Mouse (Mus musculus): Measurements from ENCODE around the gene Cdh11. TPM values are rescaled to one million over a fixed set of nuclear protein-coding genes. Genes with fewer than 3 reads are reported as not detected.

The Cdh11 gene
- polyA plus RNA-seq, 1 experiment = 11.7 TPM

GRCm38 (mm10) chr8:102651964-102652363 is 133.5 kb downstream of the Cdh11 start:
- no peaks in the 10 kb centered on the region for H3K4me1 ChIP-seq (ENCODE audit: control insufficient read depth, insufficient read depth, low read length)
- no peak overlapping the region for H3K4me3 ChIP-seq (replicated peaks; ENCODE audit: insufficient read depth, low read depth, low read length)
- no peak for DNase-seq
- 93% methylated on average over 4 of the region's 4 CpGs for WGBS
- H3K27ac ChIP-seq (ENCODE audit: insufficient read depth, low read length) = no peak overlapping the region
- TF ChIP-seq POLR2A (IDR thresholded peaks at IDR 0.05; ENCODE audit: borderline replicate concordance, insufficient read depth, low read length) (no peak), CTCF (IDR thresholded peaks at IDR 0.05; ENCODE audit: borderline replicate concordance, insufficient read depth, low read depth, low read length) (no peak)
- H3K27me3 ChIP-seq (ENCODE audit: control insufficient read depth, insufficient read depth, low read length) = no peaks in the 10 kb centered on the region

- no peak overlapping the region for H3K4me3 ChIP-seq (replicated peaks; ENCODE audit: insufficient read depth, low read depth, low read length)
- no peak for TF ChIP-seq CTCF (IDR thresholded peaks at IDR 0.05; ENCODE audit: borderline replicate concordance, insufficient read depth, low read depth, low read length)
- no peak for TF ChIP-seq POLR2A (IDR thresholded peaks at IDR 0.05; ENCODE audit: borderline replicate concordance, insufficient read depth, low read length)
- no peaks in the 10 kb centered on the region for H3K27me3 ChIP-seq (ENCODE audit: control insufficient read depth, insufficient read depth, low read length)
- H3K4me1 ChIP-seq (ENCODE audit: control insufficient read depth, insufficient read depth, low read length) = no peaks in the 10 kb centered on the region
- no peak for DNase-seq
- no peak overlapping the region for H3K27ac ChIP-seq (ENCODE audit: insufficient read depth, low read length)
- WGBS = 78% methylated on average over 3 of the region's 3 CpGs
These were observed 158.3 kb downstream of the Cdh11 start for GRCm38 (mm10) chr8:102627151-102627550.

DNA sequence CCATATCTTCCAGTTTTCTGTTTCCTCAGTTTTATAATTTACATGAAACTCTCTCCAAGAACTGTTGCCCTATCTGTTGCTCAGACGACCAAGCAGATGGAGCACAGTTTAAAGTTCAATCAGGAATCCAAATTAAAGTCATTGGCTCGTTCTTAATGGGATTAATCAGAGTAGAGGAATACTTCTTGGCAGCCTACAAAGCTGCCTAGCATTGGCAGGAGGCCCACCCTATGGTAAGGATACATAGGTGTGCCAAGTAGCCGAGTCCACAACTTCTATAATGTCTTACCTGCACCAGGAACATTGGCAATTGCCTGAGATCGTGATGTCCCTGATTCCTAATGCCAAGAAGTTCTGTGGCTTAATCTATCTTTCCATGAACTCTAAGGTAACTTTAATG is 173.3 kb downstream of the Cdh11 start:
- no peak overlapping the region for H3K27ac ChIP-seq (ENCODE audit: insufficient read depth, low read length)
- no peaks in the 10 kb centered on the region for H3K27me3 ChIP-seq (ENCODE audit: control insufficient read depth, insufficient read depth, low read length)
- DNase-seq = no peak
- TF ChIP-seq CTCF (IDR thresholded peaks at IDR 0.05; ENCODE audit: borderline replicate concordance, insufficient read depth, low read depth, low read length) = no peak
- no peak for TF ChIP-seq POLR2A (IDR thresholded peaks at IDR 0.05; ENCODE audit: borderline replicate concordance, insufficient read depth, low read length)
- whole genome bisulfite sequencing = 15% methylated on average over 4 of the region's 4 CpGs
- no peaks in the 10 kb centered on the region for H3K4me1 ChIP-seq (ENCODE audit: control insufficient read depth, insufficient read depth, low read length)
- no peak overlapping the region for H3K4me3 ChIP-seq (replicated peaks; ENCODE audit: insufficient read depth, low read depth, low read length)

DNA sequence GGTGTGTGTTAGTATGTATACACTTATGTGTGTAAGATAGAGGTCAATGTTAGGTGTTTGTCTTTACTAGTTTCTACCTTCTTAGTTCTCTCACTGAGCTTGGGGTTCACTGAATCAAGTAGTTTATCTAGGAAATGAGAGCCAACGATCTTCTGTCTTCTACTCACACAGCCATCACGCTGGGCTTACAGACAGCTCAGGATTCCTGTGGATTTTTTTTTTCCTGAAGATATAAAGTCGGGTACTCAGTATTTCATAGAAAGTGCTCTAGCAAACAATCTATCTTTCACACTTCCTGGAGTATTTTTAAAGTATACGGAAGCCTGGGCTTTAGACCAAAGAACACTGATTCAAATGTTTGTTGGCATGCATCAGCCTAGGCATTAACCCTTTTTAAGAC is 184.1 kb downstream of the Cdh11 start:
- no peaks in the 10 kb centered on the region for H3K4me1 ChIP-seq (ENCODE audit: control insufficient read depth, insufficient read depth, low read length)
- no peaks in the 10 kb centered on the region for H3K27me3 ChIP-seq (ENCODE audit: control insufficient read depth, insufficient read depth, low read length)
- no peak overlapping the region for H3K4me3 ChIP-seq (replicated peaks; ENCODE audit: insufficient read depth, low read depth, low read length)
- TF ChIP-seq POLR2A (IDR thresholded peaks at IDR 0.05; ENCODE audit: borderline replicate concordance, insufficient read depth, low read length) = no peak
- TF ChIP-seq CTCF (IDR thresholded peaks at IDR 0.05; ENCODE audit: borderline replicate concordance, insufficient read depth, low read depth, low read length) = no peak
- H3K27ac ChIP-seq (ENCODE audit: insufficient read depth, low read length) = no peak overlapping the region
- DNase-seq = no peak
- 39% methylated on average over 4 of the region's 4 CpGs for WGBS

DNA sequence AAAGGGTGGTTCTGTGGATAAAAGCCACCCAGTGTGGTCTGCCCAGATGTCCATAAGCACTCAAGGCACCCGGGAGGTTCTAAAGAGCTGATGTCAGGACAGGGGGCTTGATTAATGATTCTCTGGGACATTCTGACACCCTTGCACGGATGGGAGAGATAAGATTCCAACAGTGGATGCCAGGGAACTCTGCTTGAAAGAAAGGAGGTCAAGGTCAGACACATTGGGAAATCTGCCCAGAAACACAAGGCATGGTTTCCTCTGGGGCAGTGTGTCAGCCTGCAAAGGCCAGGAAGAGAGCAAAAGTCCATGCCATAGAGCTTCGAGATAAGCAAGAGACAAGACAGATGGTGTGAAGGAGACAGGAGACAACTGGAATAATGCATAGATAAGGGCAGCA is 188.9 kb downstream of the Cdh11 start:
- Histone ChIP-seq H3K4me1 (ENCODE audit: control insufficient read depth, insufficient read depth, low read length) (no peaks in the 10 kb centered on the region), H3K4me3 (replicated peaks; ENCODE audit: insufficient read depth, low read depth, low read length) (no peak overlapping the region), H3K27me3 (ENCODE audit: control insufficient read depth, insufficient read depth, low read length) (no peaks in the 10 kb centered on the region), H3K27ac (ENCODE audit: insufficient read depth, low read length) (no peak overlapping the region)
- WGBS = 25% methylated on average over 3 of the region's 3 CpGs
- no peak for DNase-seq
- TF ChIP-seq POLR2A (IDR thresholded peaks at IDR 0.05; ENCODE audit: borderline replicate concordance, insufficient read depth, low read length) (no peak), CTCF (IDR thresholded peaks at IDR 0.05; ENCODE audit: borderline replicate concordance, insufficient read depth, low read depth, low read length) (no peak)

DNA sequence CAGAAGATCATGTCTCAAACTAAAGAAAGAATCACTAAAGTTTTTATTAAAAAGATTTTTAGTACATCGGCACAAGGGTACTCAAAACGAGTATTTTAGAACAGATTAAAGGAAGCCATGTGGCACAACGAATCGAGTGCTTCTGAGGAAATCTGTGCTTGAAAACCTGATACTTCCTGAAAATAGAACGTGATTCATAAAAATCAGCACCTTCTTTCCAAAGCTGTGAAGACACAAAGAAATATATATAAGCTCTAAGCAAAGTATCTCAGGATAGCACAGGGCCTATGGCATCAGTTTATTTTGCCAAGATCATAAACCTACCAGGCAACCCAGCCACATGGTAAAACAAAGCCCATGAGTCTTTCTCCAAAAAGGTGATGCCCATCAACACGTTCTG is 191.5 kb downstream of the Cdh11 start:
- no peaks in the 10 kb centered on the region for H3K4me1 ChIP-seq (ENCODE audit: control insufficient read depth, insufficient read depth, low read length)
- H3K4me3 ChIP-seq (replicated peaks; ENCODE audit: insufficient read depth, low read depth, low read length) = no peak overlapping the region
- 91% methylated on average over 6 of the region's 6 CpGs for WGBS
- no peak overlapping the region for H3K27ac ChIP-seq (ENCODE audit: insufficient read depth, low read length)
- TF ChIP-seq CTCF (IDR thresholded peaks at IDR 0.05; ENCODE audit: borderline replicate concordance, insufficient read depth, low read depth, low read length) (no peak), POLR2A (IDR thresholded peaks at IDR 0.05; ENCODE audit: borderline replicate concordance, insufficient read depth, low read length) (no peak)
- no peaks in the 10 kb centered on the region for H3K27me3 ChIP-seq (ENCODE audit: control insufficient read depth, insufficient read depth, low read length)
- no peak for DNase-seq

Measured in cerebellum, adult 2 months (tissue).